Mouse (Mus musculus) small intestine, adult 2 months (tissue): ENCODE measurements around the gene Anapc5. TPM values are rescaled to one million over a fixed set of nuclear protein-coding genes. Genes with fewer than 3 reads are reported as not detected.
A peak's percentile ranks its signal among the peaks of the same experiment; 100 is the strongest.

Experiments used
- H3K27ac ChIP-seq: fragments of 200-500 bp; 2 replicates; pipeline ENCODE4 v1.5.1; 2012; ENCODE audit warnings: low read depth, low read length, control low read depth, inconsistent platforms; ENCODE audit not compliant: insufficient read depth
- H3K27me3 ChIP-seq: fragments of 200-500 bp; 2 replicates; pipeline ENCODE4 v1.6.1; 2012; ENCODE audit warnings: mild to moderate bottlenecking, moderate library complexity, low read length, inconsistent platforms; ENCODE audit not compliant: control insufficient read depth, insufficient read depth
- H3K36me3 ChIP-seq: fragments of 200-500 bp; 2 replicates; pipeline ENCODE4 v1.6.1; 2012; ENCODE audit warnings: mild to moderate bottlenecking, low read length, control low read depth, inconsistent platforms; ENCODE audit not compliant: control insufficient read depth, insufficient read depth
- H3K4me1 ChIP-seq: fragments of 200-500 bp; 2 replicates; pipeline ENCODE4 v1.6.1; 2012; ENCODE audit warnings: low read length, inconsistent platforms, mixed read lengths; ENCODE audit not compliant: control insufficient read depth, insufficient read depth, insufficient read length
- H3K4me3 ChIP-seq: fragments of 200-500 bp; 2 replicates; pipeline ENCODE4 v1.5.1; 2012; ENCODE audit warnings: low read depth, mild to moderate bottlenecking, control low read depth, inconsistent platforms, low read length, moderate library complexity
- CTCF ChIP-seq: fragments of 200-500 bp; IDR thresholded peaks from 2 replicates; pipeline ENCODE4 v1.5.1; 2012; ENCODE audit warnings: low read depth, mild to moderate bottlenecking, control low read depth, inconsistent platforms, low read length, moderate library complexity, mixed read lengths; ENCODE audit not compliant: insufficient replicate concordance, insufficient read length; ENCODE audit errors: extremely low read depth
- POLR2A ChIP-seq: fragments of 200-500 bp; IDR thresholded peaks from 2 replicates; pipeline ENCODE4 v1.6.1; 2012; ENCODE audit warnings: low read depth, mild to moderate bottlenecking, control low read depth, inconsistent platforms, low read length, moderate library complexity
- WGBS: fragments of 180-500 bp; shearing (Covaris S2); methylation state at CpG from one replicate; pipeline ENCODE4 v1.1.7; 2018; 5-methylcytosine and 5-hydroxymethylcytosine counted together
- polyA plus RNA-seq: library from polyadenylated mRNA; depleted of rRNA; stranded (reverse); fragments of >200 nt; gene quantifications from 2 replicates; pipeline ENCODE4 v1.2.3, GENCODE M21; 2012

Anapc5 gene
- polyA plus RNA-seq, 1 experiment: 94.7 TPM

DNA sequence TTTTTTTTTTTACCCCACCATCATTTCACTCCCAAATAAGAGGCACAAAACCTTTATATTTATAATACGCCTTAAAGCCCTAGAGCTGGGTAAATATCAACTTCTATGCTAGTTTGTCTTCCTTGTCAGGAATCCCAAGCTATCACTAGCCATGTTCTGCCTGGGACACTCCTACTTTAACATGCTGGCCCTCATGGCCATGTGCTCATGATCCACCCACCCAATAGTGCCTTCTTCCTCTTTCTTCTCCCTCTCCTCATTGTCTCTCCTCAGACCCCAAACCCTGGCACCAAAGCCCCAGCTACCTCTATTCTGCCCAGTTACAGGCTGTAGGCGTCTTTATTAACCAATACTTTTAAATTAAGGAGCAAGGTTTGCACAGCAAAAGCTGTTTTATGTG, 20.0 kb upstream of the Anapc5 start:
- Histone ChIP-seq H3K36me3 (no peaks in the 10 kb centered on the region), H3K27ac (no peak overlapping the region), H3K4me1 (no peaks in the 10 kb centered on the region), H3K27me3 (no peaks in the 10 kb centered on the region), H3K4me3 (no peak overlapping the region)
- TF ChIP-seq POLR2A: no peak
- TF ChIP-seq CTCF: no peak
- WGBS: 93% methylated on average over 2 of the region's 2 CpGs

DNA sequence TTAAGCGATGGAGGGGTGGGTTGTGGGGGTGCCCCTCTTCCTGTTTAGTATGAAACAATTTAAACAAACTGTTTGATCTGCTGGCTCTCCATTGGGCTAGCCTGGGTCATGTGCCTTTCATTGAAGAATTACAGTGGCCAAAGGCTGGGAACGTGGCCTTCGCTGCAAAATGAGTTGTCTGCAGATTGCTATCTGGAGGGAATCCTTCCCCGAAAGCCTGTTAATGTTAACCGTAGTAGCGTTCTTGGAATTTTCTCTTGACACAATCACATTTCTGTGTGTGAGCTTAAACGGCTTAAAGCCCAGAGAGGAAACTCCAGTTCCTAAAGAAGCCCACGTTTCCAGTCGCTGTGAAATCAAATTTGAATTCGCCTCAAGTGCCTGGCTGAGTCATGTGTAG, 11.9 kb upstream of the Anapc5 start:
- Histone ChIP-seq H3K27ac (no peak overlapping the region), H3K4me1 (no peaks in the 10 kb centered on the region)
- 80% methylated on average over 10 of the region's 10 CpGs for WGBS

DNA sequence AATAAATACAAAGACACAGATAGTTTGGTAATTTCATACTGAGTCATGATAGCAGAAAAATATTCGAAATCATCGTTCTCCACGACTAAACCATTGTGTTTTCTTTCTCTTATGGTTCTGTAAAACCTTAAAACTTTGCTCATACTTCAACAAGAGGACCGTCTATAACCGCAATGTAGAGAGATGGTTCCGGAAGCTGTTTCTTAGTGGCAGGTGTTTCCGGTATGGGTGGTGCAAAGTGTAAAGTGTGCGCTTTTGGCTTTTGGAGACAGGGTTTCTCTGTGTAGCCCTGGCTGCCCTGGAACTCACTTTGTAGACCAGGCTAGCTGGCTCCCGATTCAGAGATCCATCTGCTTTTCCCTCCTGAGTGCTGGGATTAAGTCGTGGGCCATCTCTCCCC, 11.4 kb upstream of the Anapc5 start:
- WGBS: 82% methylated on average over 10 of the region's 10 CpGs
- Histone ChIP-seq H3K4me3 (no peak overlapping the region), H3K27ac (no peak overlapping the region), H3K36me3 (no peaks in the 10 kb centered on the region), H3K27me3 (no peaks in the 10 kb centered on the region), H3K4me1 (no peaks in the 10 kb centered on the region)
- TF ChIP-seq CTCF: no peak
- TF ChIP-seq POLR2A: no peak

More for the DNA sequence above, 11.9 kb upstream of the Anapc5 start:
- TF ChIP-seq CTCF (no peak), POLR2A (no peak)
- Histone ChIP-seq H3K36me3 (no peaks in the 10 kb centered on the region), H3K27me3 (no peaks in the 10 kb centered on the region), H3K4me3 (no peak overlapping the region)

DNA sequence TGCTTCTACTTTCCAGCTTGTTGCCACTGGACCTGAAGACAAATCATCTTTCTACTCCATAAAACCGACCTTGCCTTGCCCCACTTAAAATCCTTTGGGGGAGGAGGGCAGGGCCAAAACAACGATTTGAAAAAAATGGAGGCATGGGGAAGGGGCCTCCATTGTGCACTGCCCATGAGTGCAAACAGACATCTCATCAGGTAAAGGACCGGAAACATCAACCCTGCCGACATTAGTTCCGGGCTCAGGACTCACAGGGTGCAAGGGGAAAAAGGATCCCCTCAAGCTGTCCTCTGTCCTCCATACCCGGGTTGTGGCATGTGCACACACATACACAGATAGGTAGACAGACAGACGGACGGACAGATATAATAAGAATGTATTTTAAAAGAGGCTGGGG, 4.0 kb upstream of the Anapc5 start:
- no peaks in the 10 kb centered on the region for H3K27me3 ChIP-seq
- H3K4me1 ChIP-seq: no peaks in the 10 kb centered on the region
- H3K4me3 ChIP-seq: no peak overlapping the region
- H3K27ac ChIP-seq: no peak overlapping the region
- H3K36me3 ChIP-seq: no peaks in the 10 kb centered on the region
- TF ChIP-seq POLR2A (no peak), CTCF (no peak)
- WGBS: 84% methylated on average over 8 of the region's 8 CpGs

DNA sequence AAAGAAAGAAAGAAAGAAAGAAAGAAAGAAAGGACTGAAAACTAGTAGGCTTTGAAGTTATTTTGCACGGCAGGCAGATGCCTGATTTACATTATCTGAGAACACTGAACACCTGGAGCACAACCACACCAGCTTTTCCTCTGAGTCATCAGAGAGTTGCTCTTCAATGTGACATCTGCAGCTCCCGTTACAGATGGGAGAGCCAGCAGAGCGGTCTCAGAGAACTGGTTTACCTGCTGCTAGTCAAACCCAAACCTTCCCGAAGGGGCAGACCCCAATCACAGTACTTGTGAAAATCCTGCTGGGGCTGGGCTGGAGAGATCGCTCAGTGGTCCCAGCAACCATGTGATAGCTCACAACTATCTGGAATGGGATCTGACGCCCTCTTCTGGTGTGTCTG, 3.3 kb upstream of the Anapc5 start:
- Histone ChIP-seq H3K36me3 (no peaks in the 10 kb centered on the region), H3K4me1 (no peaks in the 10 kb centered on the region), H3K4me3 (no peak overlapping the region), H3K27me3 (no peaks in the 10 kb centered on the region), H3K27ac (no peak overlapping the region)
- 70% methylated on average over 6 of the region's 6 CpGs for WGBS
- TF ChIP-seq CTCF (no peak), POLR2A (no peak)

- Histone ChIP-seq H3K36me3 (no peaks in the 10 kb centered on the region), H3K4me3 (no peak overlapping the region), H3K4me1 (no peaks in the 10 kb centered on the region), H3K27me3 (no peaks in the 10 kb centered on the region), H3K27ac (no peak overlapping the region)
- 51% methylated on average over 1 of the region's 1 CpGs for WGBS
- TF ChIP-seq CTCF (no peak), POLR2A (no peak)
These were observed 2.8 kb upstream of the Anapc5 start for GRCm38 (mm10) chr5:122823976-122824375.

- Histone ChIP-seq H3K27me3 (no peaks in the 10 kb centered on the region), H3K36me3 (peaks cover 12% of the 10 kb centered on the region), H3K4me3 (no peak overlapping the region), H3K4me1 (no peaks in the 10 kb centered on the region), H3K27ac (no peak overlapping the region)
- TF ChIP-seq POLR2A (no peak), CTCF (no peak)
- 90% methylated on average over 4 of the region's 4 CpGs for whole genome bisulfite sequencing
These were observed 1.3 kb upstream of the Anapc5 start for GRCm38 (mm10) chr5:122822441-122822840.

GRCm38 (mm10) chr5:122821524-122821885, 366 bp upstream of the Anapc5 start:
- TF ChIP-seq POLR2A: no peak
- TF ChIP-seq CTCF: no peak

More at GRCm38 (mm10) chr5:122821524-122821885, 366 bp upstream of the Anapc5 start:
- Histone ChIP-seq H3K27ac (peak overlapping the region; percentile 63), H3K36me3 (peaks cover 17% of the 10 kb centered on the region), H3K4me1 (no peaks in the 10 kb centered on the region), H3K27me3 (no peaks in the 10 kb centered on the region), H3K4me3 (peak overlapping the region; percentile 66)
- under 1% methylated on average over 10 of the region's 10 CpGs for WGBS
